Mouse (Mus musculus): ENCODE measurements around the gene Atp5s. TPM values are rescaled to one million over a fixed set of nuclear protein-coding genes. Genes with fewer than 3 reads are reported as not detected.

Gene Atp5s
- polyA plus RNA-seq (2012; rRNA removed) = 3.0 and 4.5 TPM in 2 replicates

DNA sequence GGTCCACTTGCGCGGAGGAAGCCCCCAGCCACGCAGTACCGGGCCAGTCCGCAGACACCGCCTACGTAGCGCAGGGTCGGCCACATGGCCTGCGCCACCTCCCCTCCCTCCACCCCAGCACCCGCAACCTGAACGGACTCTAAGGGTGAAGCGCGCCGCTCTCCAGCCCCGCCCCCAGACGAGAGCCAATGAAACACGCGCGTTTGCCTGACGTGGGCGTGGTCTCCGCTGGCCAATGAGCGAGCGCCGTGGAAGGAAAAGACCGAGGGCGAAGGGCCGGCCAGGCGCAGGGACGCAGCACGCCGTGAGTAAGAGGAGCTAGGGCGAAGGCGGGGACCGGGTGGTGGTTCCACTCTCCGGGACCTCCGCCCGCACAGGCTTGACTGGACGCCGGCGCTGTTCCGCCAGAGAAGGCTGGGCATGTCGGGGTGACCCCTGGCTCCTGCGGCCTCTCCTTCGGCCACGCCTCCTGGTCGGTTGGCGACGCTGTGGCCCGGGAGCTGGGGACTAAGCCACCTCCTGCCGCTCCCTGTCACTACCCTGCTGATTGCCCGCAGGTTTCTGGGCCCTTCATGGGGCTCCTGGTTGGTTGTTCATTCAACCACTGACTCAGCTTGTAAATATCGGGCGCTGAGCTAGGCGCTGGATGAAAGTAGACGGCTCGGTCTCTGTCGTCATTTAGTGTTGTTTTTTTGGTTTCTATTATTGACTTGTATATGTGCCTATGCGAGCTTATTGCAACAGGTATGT, at the start of gene Atp5s, which contains the start of gene L2hgdh:
Gene Atp5s, plus strand, starts transcription at position 240 of the 750 bp plus-strand sequence.
Gene L2hgdh, minus strand, starts transcription at position 163 of the 750 bp plus-strand sequence.

DNA sequence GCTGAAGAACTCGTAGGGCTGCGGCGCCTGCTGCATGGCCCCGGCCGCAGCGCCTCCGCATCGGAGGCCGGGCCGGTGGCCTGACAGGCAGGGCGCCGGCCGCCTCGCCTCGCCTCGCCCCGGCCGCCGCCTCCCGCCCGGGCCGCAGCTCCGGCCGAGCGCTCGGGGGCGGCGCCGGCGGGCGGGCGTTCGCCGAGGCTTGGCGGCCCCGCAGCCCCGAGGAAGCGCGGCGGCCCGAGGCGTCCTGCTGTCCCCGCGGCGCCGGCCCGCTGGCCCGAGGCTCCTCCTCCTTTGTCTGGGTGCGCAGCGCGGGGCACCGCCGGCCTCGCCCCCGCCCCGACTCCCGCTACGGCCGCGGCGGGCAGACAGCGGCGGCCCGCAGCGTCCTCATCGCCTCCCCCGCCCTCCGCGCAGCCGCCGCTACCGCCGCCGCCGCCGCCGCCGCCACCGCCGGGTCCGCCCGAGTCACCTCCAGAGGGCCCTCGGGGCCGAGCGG, 43.1 kb upstream of the Atp5s start, which contains the start of gene Sos2:
Gene Sos2, minus strand, starts transcription at position 287 of the 496 bp plus-strand sequence.

DNA sequence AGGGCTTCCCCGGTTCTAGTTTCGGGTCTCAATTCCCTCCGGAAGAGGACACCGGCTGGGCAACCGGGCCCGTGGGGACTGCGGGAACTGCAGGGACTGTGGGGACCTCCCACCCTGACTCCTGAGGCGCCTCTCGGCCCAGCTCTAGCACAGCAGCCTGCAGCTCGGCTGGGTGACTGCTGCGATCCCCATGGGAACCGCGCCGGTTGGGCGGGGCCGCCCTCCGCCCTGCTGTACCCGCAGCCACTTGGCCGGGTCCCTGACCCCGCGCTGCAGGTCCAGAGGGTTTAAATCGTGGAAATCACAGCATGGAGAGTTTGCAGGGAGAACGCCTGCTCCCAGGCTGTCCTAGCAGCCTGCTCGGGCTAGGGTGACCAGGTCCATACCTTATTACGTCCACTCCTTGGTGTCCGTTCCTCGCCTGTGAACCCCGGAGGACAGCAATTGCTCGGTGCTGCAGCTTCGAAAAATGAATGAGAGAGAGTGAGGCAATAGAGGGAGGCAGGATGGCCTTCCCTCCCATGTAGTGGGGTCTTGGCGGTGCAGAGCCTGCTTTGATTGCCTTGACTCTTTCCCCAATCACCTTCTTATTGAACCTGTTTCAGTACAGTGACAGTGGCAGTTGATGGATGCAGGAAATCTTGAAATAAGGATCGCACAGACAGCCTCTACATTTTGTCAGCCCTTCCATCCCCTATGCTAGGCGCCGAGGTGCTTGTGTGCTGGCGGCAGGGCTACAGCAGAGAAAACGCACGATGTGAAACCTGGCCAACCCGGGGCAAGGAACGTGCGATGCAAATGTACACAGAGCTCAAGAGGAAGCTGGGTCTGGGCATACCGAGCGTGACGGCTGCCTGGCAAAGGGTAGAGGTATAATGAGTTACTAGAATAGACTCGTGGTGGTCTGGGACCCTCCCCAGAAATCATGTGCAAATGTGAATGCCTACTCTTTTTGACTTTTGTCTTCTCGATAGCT, 66.1 kb downstream of the Atp5s start, which contains the start of gene Cdkl1:
Gene Cdkl1, minus strand, starts transcription at position 738 of the 976 bp plus-strand sequence.

Other genes with a start within 250 kb of the Atp5s start
- gene Vcpkmt, start 141.9 kb upstream of the Atp5s start, polyA plus RNA-seq (2012; rRNA removed) = 5.6 and 5.8 TPM in 2 replicates
- 2.5 and 2.7 TPM in 2 replicates for gene Sos2, start 43.1 kb upstream of the Atp5s start, polyA plus RNA-seq (2012; rRNA removed)
- gene L2hgdh, start 77 bp upstream of the Atp5s start, polyA plus RNA-seq (2012; rRNA removed) = 2.4 and 2.6 TPM in 2 replicates
- 0.23 and 0.25 TPM in 2 replicates for gene Cdkl1, start 66.3 kb downstream of the Atp5s start, polyA plus RNA-seq (2012; rRNA removed)
- gene Atl1, start 167.7 kb downstream of the Atp5s start, polyA plus RNA-seq (2012; rRNA removed) = 0.35 and 0.42 TPM in 2 replicates
- gene Map4k5, start 168.2 kb downstream of the Atp5s start, polyA plus RNA-seq (2012; rRNA removed) = 2.9 and 3.5 TPM in 2 replicates

Data from stomach, adult 2 months (tissue).